Mouse (Mus musculus) embryonic facial prominence, embryonic 14.5 days (tissue): Measurements from ENCODE around the gene Gm21974. TPM values are rescaled to one million over a fixed set of nuclear protein-coding genes. Genes with fewer than 3 reads are reported as not detected.

ENCODE experiments used
- ATAC-seq: fragments of 200-750 bp; cut with Nextera tagmentation; 2 replicates; pipeline ENCODE4 v1.8.0; 2017; ENCODE audit warnings: low read depth, moderate number of reproducible peaks, moderate TSS enrichment
- DNase-seq: peaks from one replicate; pipeline ENCODE4 v3.0.0-alpha.2; 2015; ENCODE audit warnings: low spot score
- H3K27ac ChIP-seq: fragments of 300-500 bp; sonication (generic); replicated peaks from 2 replicates; pipeline ENCODE4 v1.5.1; 2014; ENCODE audit warnings: low read depth, mild to moderate bottlenecking, low read length, moderate library complexity
- H3K27me3 ChIP-seq: fragments of 300-500 bp; sonication (generic); replicated peaks from 2 replicates; pipeline ENCODE4 v1.6.1; 2014; ENCODE audit warnings: low read length; ENCODE audit not compliant: control insufficient read depth, insufficient read depth
- H3K36me3 ChIP-seq: fragments of 300-500 bp; sonication (generic); 2 replicates; pipeline ENCODE4 v1.6.1; 2014; ENCODE audit warnings: low read length, mixed read lengths; ENCODE audit not compliant: control insufficient read depth, insufficient read depth
- H3K4me1 ChIP-seq: fragments of 300-500 bp; sonication (generic); 2 replicates; pipeline ENCODE4 v1.6.1; 2014; ENCODE audit warnings: antibody characterized with exemption, low read length; ENCODE audit not compliant: control insufficient read depth, insufficient read depth
- H3K4me2 ChIP-seq: fragments of 300-500 bp; sonication (generic); 2 replicates; pipeline ENCODE4 v1.6.1; 2014; ENCODE audit warnings: low read depth, mild to moderate bottlenecking, low read length, moderate library complexity, mixed read lengths
- H3K4me3 ChIP-seq: fragments of 300-500 bp; sonication (generic); 2 replicates; pipeline ENCODE4 v1.5.1; 2014; ENCODE audit warnings: low read depth, mild to moderate bottlenecking, low read length
- H3K9ac ChIP-seq: fragments of 300-500 bp; sonication (generic); 2 replicates; pipeline ENCODE4 v1.6.1; 2014; ENCODE audit warnings: low read depth, mild to moderate bottlenecking, low read length, moderate library complexity, mixed read lengths
- H3K9me3 ChIP-seq: fragments of 300-500 bp; sonication (generic); 2 replicates; pipeline ENCODE4 v1.6.1; 2016; ENCODE audit warnings: low read length; ENCODE audit not compliant: control insufficient read depth
- WGBS: fragments of 180-500 bp; shearing (Covaris S2); extraction: QIAGEN DNeasy Blood & Tissue Kit; methylation state at CpG from one replicate; pipeline ENCODE4 v1.1.7; 2014; 5-methylcytosine and 5-hydroxymethylcytosine counted together
- polyA plus RNA-seq: library from polyadenylated mRNA; unstranded; fragments of >200 nt; fragmentation: Nextera tagmentation; extraction: Ambion mirVana; gene quantifications from 2 replicates; pipeline ENCODE4 v1.2.1, GENCODE M21; 2014

Gm21974 gene
- polyA plus RNA-seq, 1 experiment from 2014 or later, result not detected

GRCm38 (mm10) chr7:127879301-127879700 lies 16.0 kb downstream of the Gm21974 start:
- Histone ChIP-seq H3K4me1 (peaks cover 11% of the 10 kb centered on the region), H3K4me2 (no peak overlapping the region), H3K4me3 (no peak overlapping the region), H3K36me3 (peaks cover 66% of the 10 kb centered on the region), H3K9me3 (no peaks in the 10 kb centered on the region), H3K27me3 (no peaks in the 10 kb centered on the region), H3K27ac (no peak overlapping the region), H3K9ac (no peak overlapping the region)
- DNase-seq, result no peak
- ATAC-seq, result no peak
- 95% methylated on average over 9 of the region's 9 CpGs for WGBS

DNA sequence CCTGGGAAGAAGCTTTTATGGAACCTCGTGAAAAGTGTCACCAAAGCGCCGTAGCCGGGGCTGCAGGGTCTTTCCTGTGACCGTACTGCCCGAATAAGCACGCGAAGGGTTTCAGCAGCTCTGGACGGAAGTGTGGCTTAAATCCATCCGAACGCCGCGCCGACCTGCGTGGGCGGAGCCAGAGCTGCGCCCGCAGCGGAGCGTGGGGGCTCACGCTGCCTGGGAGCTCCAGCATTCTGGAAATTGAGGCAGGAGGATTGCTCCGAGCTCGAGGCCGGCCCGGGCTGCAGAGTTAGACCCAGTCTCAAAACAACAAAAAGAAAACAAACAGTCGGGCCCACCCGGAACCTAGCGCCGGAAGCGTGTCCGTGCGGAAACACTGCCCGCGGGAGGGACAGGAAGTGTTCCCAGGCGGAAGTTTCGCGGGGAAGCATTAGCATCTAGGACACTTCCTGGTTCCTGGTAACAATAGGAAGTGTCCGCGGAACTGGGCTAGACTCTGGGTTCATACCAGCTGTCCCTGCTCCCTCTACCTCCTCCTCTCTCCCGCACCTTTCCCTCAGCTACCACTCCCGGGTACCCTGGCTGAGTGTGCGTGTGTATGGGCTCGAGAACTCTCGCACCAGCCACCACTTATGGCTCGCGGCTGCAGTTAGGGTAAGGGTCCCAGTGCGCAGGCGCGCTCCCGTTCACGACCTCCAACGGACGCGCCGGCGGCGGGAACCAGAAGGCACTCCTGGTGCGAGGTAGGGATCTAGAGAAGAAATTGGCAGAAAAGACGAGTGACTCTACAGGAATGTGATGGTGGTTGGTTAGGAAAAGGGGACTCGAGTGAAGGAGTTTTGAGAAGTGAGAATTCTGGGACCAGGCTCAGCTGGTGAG lies 18.5 kb downstream of the Gm21974 start, which contains the start of gene Zfp668:
Gene Zfp668 (minus strand): TSS at position 362 of the 882 bp plus-strand sequence.
- DNase-seq (peak; percentile 98), ATAC-seq (peak; percentile 67)
- Histone ChIP-seq H3K4me1 (peaks cover 15% of the 10 kb centered on the region), H3K27ac (peak within 1 kb of the TSS; percentile 99), H3K9ac (peak within 1 kb of the TSS; percentile 97), H3K9me3 (no peaks in the 10 kb centered on the region), H3K36me3 (peaks cover 51% of the 10 kb centered on the region), H3K4me2 (peak within 1 kb of the TSS; percentile 90), H3K4me3 (peak within 1 kb of the TSS; percentile 98), H3K27me3 (no peaks in the 10 kb centered on the region)
- under 1% methylated on average over 56 of the region's 60 CpGs for WGBS

DNA sequence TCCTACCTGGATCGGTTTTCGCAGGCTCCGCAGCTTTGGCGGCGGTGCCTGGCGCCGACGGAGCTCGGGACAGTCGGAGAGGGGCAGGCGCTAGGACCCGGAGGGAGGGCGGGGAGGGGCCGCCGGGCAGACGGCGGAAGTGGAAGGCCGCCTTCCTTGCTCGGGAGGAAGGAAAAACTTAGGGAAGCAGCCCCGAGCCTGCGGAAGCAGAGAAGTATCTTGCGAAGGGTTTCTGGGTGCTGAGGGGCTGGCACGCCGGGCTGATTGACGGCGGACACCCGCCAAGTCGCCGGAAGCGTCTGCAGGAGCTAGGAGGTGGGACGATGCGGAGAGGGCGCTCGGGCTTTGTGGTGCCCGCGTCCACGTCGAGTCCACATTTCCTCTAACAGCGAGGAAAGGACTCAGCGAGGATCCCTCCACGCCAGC lies 19.2 kb downstream of the Gm21974 start, which contains the start of gene Zfp646:
Gene Zfp646 (plus strand): TSS at position 181 of the 426 bp plus-strand sequence.
- Histone ChIP-seq H3K27me3 (no peaks in the 10 kb centered on the region), H3K9ac (peak within 1 kb of the TSS; percentile 97), H3K4me3 (peak within 1 kb of the TSS; percentile 98), H3K4me1 (peaks cover 15% of the 10 kb centered on the region), H3K27ac (peak within 1 kb of the TSS; percentile 99), H3K36me3 (peaks cover 49% of the 10 kb centered on the region), H3K9me3 (no peaks in the 10 kb centered on the region), H3K4me2 (peak within 1 kb of the TSS; percentile 90)
- ATAC-seq, result peak; percentile 93
- WGBS, result 0% methylated on average over 21 of the region's 41 CpGs
- DNase-seq, result peak; percentile 95

GRCm38 (mm10) chr7:127875627-127876001 lies 19.6 kb downstream of the Gm21974 start:
- Histone ChIP-seq H3K27me3 (no peaks in the 10 kb centered on the region), H3K9ac (peak overlapping the region; percentile 97), H3K27ac (peak overlapping the region; percentile 99), H3K4me3 (peak overlapping the region; percentile 98), H3K36me3 (peaks cover 49% of the 10 kb centered on the region), H3K4me1 (peaks cover 15% of the 10 kb centered on the region), H3K4me2 (peak overlapping the region; percentile 90), H3K9me3 (no peaks in the 10 kb centered on the region)
- ATAC-seq (peak; percentile 96), DNase-seq (peak; percentile 98)
- WGBS, result 0% methylated on average over 3 of the region's 43 CpGs

- Histone ChIP-seq H3K27ac (peak overlapping the region; percentile 99), H3K4me1 (peaks cover 15% of the 10 kb centered on the region), H3K9me3 (no peaks in the 10 kb centered on the region), H3K9ac (peak overlapping the region; percentile 97), H3K27me3 (no peaks in the 10 kb centered on the region), H3K36me3 (peaks cover 45% of the 10 kb centered on the region), H3K4me3 (peak overlapping the region; percentile 98), H3K4me2 (peak overlapping the region; percentile 90)
- WGBS, result 3% methylated on average over 20 of the region's 20 CpGs
- DNase-seq (peak; percentile 17), ATAC-seq (peak; percentile 28)
Measured at GRCm38 (mm10) chr7:127874812-127875626, 20.2 kb downstream of the Gm21974 start.

GRCm38 (mm10) chr7:127870136-127870821 lies 25.0 kb downstream of the Gm21974 start:
- peaks cover 8% of the 10 kb centered on the region for H3K4me1 ChIP-seq
- DNase-seq (no peak), ATAC-seq (no peak)
- H3K4me2 ChIP-seq, result no peak overlapping the region
- H3K36me3 ChIP-seq, result peaks cover 55% of the 10 kb centered on the region
- no peaks in the 10 kb centered on the region for H3K9me3 ChIP-seq
- no peak overlapping the region for H3K9ac ChIP-seq
- H3K27me3 ChIP-seq, result no peaks in the 10 kb centered on the region
- WGBS, result 80% methylated on average over 5 of the region's 5 CpGs
- no peak overlapping the region for H3K27ac ChIP-seq
- no peak overlapping the region for H3K4me3 ChIP-seq

DNA sequence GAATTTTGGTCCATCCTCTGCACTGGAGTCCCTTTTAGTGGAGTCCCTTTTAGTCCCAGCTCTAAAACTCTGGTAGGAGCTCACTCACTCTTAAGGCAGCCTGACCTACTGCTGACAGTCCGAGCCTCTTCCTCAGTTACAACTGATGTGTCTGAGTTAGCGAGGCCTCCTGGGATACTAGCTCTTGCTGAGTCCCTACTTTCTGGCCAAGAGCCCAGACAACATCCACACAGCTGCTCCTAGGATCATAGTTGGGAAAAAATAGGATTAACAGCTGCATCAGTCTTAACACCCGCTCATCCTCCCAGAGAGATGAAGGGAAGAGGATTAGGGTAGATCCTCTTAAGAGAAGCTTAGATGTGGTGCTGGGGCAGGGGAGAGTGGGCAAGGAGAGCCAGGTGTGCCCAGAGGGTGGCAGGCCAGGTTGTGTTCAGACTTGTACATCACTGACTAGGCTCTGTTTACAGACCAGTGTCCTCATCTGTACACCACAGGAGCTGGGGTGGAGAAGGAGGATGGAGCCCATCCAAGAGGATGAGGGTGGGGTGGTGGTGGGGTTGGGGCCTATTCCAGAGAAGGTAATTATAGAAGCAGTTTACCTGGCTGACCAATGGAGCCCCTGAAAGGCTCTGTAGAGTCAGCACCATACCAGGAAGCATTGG lies 26.0 kb downstream of the Gm21974 start:
- Histone ChIP-seq H3K4me3 (no peak overlapping the region), H3K9ac (0 out of 2 replicates have a peak overlapping the region, but pooled peaks have one; percentile 14), H3K36me3 (peaks cover 64% of the 10 kb centered on the region), H3K27me3 (no peaks in the 10 kb centered on the region), H3K4me2 (no peak overlapping the region), H3K9me3 (no peaks in the 10 kb centered on the region), H3K27ac (peak overlapping the region; percentile 44; the same call in 1 of the 2 replicates), H3K4me1 (peaks cover 4% of the 10 kb centered on the region)
- ATAC-seq (peak; percentile 65), DNase-seq (peak; percentile 87)
- WGBS, result 52% methylated on average over 3 of the region's 3 CpGs
